Mouse (Mus musculus): ENCODE measurements around the gene Polr2f.

Gene Polr2f

DNA sequence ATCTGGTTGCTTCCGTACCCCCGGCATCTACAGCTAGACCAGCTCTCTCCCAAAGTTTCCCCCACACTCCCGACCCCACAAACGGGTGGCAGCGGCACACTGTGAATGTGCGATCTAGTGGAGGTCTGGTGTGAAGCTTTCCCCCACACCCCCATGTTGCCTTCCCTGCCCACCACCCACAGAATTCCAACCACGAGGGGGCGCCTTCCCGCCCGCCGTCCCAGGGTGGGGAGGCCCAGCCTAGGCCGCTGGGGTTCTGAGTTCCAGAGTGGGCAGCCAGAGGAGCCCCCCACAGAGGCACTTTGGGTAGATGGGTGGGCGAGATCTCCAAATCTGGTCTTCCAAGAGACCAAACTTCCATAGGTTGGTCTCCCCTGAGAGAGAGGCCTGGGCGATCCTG is 22.0 kb downstream of the Polr2f start:
- DNase-seq = no peak

DNA sequence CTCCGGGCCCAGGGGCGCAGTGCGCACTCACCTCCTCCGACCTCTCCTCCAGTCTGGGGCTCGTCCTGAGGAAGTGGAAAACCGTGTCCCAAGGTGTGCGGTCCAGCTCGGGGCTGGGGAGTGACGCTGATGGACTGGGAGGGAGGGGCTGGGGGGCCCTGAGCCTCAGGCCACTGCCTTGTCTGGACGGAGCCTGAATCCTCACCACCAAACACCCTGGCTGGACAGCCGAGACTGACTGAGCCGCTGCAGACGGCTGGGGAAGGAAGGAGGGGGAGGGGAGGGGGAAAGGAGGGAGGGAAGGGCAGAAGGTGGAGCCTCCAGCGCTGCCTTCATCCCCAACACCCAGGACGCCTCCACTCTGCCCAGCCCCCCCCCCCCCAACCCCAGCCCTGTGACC is 23.4 kb downstream of the Polr2f start:
- no peak for DNase-seq

DNA sequence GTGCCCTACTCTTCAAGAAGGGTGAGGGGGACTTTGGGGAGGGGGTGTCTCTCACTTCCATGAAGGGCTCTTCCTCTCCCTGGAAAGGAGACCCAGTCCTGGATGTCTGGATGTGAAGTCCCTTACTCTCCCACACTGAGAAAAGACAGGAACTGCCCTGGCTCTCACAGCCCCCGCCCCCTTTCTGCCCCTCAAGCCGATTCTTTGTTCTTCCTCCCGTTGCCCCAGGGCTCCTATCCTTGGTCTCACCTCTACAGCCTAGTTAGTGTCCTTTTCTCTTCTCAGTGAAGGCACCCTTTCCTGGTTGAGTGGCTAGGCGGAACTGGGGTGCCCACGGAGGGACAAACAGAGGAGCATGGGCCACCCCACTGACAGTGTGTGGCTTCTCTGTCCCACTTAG is 24.3 kb downstream of the Polr2f start, which contains the start of gene Sox10:
TSS of gene Sox10 (minus strand) at position 101 of the 400 bp plus-strand sequence.
- no peak for DNase-seq

DNA sequence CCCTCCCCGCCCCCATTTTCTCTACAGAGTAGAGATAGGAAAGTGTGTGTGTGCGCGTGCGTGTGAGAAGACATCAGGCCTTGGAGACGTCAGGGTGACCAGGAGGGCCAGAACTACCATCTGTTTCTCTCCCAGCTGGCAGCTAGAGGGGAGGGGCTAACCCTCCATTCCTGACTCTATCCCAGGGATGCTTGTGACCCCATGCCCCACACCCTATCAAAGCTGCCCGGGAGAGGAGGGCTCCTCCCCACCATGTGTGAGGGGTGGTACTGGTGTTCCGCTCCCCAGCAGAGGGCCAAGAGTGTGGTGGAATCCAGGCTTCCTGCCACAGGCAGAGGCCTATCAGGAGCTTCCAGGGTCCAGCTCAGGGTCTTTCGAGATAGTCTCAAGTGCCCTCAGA is 25.9 kb downstream of the Polr2f start:
- peak; percentile 50 for DNase-seq

DNA sequence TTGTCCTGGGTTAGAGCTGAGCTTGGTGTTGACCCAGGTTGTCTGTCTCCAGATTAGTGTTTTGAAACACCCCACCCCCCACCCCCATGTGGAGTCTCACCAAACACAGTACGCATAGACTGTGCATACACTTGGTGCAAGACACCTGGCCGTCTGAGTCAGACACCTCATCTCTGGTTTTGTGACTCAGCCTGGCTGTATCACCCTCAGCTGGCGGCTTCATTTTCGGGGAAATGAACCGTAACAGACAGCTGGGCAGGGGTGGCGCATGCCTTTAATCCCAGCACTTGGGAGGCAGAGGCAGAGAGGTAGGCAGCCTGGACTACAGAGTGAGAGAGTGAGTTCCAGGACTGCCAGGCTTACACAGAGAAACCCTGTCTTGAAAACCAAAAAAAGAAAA is 36.1 kb downstream of the Polr2f start:
- DNase-seq = no peak

DNA sequence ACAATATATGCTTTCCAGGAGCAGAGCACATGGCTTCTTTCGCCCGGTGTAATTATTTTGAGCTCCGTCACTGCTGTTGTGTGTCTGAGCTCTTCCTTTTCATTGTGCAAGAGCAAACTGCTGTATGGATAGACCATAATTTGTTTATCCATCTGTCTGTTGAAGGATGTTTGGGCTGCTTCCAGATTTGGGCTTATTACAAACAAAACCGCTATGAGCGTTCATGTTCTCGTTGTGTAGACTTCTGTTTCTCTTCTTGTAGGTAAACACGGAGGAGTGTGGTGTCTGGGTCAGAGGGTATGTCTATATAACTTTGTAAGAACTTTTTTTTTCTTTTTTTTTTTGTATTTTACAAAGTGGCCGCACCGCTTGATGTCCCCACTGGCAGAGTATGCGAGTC is 44.4 kb downstream of the Polr2f start:
- DNase-seq = no peak

DNA sequence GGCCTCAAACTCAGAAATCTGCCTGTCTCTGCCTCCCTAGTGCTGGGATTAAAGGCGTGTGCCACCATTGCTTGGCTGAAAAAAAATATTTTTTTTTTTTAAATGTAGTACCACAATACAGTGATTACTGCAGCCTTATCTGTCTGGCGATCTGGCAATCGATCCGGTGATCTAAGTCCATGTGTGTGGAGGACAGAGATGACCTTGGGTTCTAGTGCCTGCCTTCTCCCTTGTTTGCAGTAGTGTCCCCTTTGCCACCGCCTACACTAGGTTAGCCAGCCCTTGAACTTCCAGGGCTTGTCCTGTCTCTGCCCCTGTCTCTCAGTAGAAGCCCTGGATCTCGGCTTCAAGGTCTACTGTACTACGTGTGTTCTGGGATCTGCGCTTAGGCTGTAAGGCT is 47.0 kb downstream of the Polr2f start:
- DNase-seq = no peak

DNA sequence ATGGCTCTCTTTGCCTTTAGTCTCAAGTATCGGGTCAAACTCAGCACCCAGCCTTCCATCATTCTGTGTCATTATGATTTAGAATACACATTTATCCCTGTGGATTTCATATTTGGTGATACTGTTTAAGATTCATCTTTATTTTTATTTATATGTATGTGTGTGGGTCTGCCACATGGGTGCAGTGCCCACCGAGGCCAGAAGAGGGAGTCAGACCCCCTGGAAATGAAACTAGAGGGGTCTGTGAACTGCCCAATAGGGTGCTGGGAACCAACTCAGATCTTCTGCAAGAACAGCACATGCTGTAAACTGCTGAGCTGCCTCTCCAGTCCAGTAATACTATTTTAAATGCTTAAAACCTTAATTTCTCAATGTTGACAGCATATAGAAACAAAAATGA is 50.6 kb downstream of the Polr2f start:
- DNase-seq = no peak

DNA sequence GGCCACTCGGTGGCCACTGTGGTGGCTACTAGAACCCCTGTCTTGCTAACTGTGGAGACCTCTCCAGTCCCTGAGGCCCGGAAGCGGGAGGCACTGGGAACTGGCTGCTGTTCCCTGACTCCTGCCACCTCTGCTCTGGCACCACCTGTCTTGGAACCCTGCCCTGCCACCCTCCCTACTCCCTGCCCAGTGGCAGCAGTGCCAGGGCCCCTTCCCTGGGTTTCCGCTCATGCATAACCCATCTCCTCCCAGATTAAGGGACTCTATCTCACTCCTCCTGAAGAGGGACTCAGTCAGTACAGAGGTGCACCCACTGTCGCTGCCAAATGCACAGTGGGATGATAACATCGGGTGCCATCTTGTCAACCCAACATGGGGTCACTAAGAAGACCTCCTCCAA is 51.6 kb downstream of the Polr2f start:
- no peak for DNase-seq

DNA sequence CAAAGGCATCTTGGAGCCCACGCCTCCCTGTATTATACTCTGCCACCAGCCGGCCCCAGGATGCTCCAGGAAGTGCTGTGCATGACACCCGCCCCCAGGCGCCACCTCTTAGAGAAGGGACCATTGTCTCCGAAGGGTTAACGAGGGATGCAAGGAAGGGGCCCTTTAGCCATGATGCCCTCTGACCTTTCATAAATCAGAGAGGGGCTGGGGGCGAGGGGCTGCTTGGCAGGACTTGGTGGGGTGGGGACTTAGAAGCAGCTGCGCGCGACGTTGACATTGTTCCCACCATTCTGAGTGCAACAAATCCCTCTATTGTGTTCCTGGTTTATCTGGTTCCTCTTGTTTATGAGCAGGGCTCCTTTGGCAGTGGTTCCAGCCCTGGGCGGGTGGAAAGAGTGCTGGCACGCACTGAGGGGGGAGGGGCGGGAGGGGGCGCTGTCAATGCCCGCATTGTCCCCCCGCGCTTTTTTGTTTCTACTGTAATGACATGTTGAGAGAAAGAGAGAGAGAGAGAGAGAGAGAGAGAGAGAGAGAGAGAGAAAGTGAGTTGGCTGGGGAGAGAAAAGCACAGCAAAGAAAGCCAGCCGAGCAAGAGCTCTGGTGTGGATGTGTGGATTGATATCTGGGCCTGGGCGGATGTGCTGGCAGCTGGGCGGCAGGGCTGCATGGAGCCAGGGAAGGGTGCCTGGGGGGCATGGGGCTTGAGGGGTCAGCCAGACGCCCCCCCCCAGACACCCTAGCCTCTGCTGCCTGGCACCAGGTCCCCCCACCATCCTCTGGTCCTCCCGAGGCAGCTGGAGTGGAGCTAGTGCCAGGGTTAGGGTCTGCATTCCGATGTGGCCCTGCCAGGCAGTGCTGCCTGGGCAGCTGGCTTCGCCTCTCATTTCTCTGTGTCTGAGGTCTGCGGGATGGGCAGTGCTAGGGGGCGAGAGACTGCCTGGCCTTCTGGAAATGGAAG is 52.4 kb downstream of the Polr2f start:
- peak; percentile 76 for DNase-seq

DNA sequence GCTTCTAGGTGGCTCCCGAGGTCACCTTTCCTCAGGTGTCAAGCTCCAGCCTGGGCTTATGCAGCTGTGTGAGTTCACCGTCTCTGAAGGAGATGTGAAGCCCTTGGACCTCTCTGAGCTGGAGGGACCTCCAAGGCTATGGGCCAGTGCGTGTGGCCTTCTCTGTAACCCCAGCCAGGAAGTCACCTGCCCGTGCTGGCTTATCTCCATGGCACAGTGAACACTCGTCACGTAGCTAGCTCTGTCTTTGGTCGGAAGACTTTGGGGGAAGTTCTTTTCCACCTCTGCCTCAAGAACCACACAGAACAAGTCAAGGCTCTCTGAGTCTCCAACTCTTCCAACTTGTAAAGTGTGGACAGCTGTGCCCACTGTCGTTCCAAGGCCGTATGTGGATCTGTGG is 53.2 kb downstream of the Polr2f start:
- DNase-seq = no peak

DNA sequence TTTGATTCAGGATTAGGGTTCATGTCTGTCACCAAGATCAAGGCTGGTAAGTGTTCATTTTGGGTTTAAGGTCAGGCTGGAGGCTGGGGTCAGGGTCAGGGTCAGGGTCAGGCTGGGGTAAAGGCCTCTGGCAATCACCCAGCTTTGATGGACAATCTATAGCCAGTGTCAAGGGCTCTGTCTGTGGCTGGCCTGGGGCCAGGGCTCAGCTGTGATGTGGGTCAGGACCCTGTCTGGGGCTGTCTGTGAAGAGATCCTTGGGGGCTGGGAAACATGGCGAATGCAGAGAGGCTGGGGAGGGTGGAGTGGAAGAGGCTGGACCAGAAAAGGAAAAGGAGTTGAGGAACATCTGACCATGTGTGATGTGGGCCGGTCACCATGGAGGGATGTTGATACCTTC is 54.1 kb downstream of the Polr2f start:
- DNase-seq = no peak

DNA sequence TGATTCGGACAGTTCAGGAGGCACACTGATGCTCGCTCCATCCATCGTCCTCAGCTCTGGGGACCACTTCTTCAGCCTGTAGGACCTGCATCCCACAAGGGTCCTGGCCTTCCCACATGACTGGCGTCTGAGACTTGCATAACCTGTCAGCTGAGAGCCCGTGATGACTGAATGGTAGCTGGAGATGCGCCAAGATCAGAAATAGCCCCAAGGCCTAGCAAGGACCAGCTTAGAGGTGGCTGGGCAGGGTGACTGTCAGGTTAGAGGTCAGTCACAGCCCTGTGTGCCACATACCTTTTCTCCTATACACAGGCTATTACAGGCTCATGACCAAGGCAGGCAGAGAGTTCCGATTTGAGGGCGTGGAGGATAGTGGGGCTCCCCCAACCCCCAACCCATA is 54.7 kb downstream of the Polr2f start:
- DNase-seq = no peak

DNA sequence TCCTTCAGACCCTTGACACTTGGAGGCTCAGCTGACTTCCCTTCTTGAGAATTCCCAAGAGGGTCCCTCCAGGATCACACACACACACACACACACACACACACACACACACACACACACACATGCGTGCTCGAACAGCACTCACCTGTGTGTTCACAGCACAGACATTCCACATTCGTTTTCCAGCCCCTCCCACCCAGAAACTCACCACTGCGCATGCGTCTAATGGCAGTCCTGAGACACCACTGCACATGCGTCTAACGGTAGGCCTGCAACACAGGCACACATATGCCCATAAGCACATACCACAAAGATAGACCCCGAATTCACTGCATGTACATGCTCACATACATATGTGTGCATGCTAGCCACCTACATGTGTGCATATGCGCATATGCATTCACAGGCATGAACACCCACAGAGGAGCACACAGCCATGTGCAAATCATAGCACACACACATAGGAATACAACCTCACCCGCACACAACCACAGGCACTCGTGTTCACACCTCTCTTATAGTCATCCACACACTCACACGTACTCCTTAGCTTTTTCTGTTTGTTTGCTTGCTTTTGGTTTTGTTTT is 58.7 kb downstream of the Polr2f start:
- no peak for DNase-seq

Data from embryo, embryonic 11 days (tissue).